Mouse (Mus musculus) midbrain, embryonic 14.5 days (tissue): Measurements from ENCODE around the gene Flrt1. TPM values are rescaled to one million over a fixed set of nuclear protein-coding genes. Genes with fewer than 3 reads are reported as not detected.

Experiments
- ATAC-seq: fragments of 200-750 bp; cut with Nextera tagmentation; 2 replicates; pipeline ENCODE4 v1.8.0; 2017; ENCODE audit warnings: moderate number of reproducible peaks, moderate library complexity; ENCODE audit not compliant: low FRiP score, low TSS enrichment
- DNase-seq: peaks from one replicate; pipeline ENCODE4 v3.0.0-alpha.2; 2015
- H3K27ac ChIP-seq: fragments of 300-500 bp; sonication (generic); replicated peaks from 2 replicates; pipeline ENCODE4 v1.5.1; 2014; ENCODE audit warnings: mild to moderate bottlenecking, low read depth, low read length, moderate library complexity
- H3K27me3 ChIP-seq: fragments of 300-500 bp; sonication (generic); 2 replicates; pipeline ENCODE4 v1.6.1; 2014; ENCODE audit warnings: low read length, control low read depth, mixed read lengths; ENCODE audit not compliant: control insufficient read depth, insufficient read depth
- H3K36me3 ChIP-seq: fragments of 300-500 bp; sonication (generic); 2 replicates; pipeline ENCODE4 v1.6.1; 2014; ENCODE audit warnings: low read length, control low read depth; ENCODE audit not compliant: control insufficient read depth, insufficient read depth
- H3K4me1 ChIP-seq: fragments of 300-500 bp; sonication (generic); 2 replicates; pipeline ENCODE4 v1.6.1; 2014; ENCODE audit warnings: mild to moderate bottlenecking, antibody characterized with exemption, low read length, control low read depth; ENCODE audit not compliant: control insufficient read depth, insufficient read depth
- H3K4me2 ChIP-seq: fragments of 300-500 bp; sonication (generic); 2 replicates; pipeline ENCODE4 v1.6.1; 2014; ENCODE audit warnings: mild to moderate bottlenecking, low read length, moderate library complexity
- H3K4me3 ChIP-seq: fragments of 300-500 bp; sonication (generic); replicated peaks from 2 replicates; pipeline ENCODE4 v1.5.1; 2014; ENCODE audit warnings: low read depth, low read length
- H3K9ac ChIP-seq: fragments of 300-500 bp; sonication (generic); replicated peaks from 2 replicates; pipeline ENCODE4 v1.6.1; 2014; ENCODE audit warnings: mild to moderate bottlenecking, low read length, moderate library complexity
- H3K9me3 ChIP-seq: fragments of 300-500 bp; sonication (generic); 2 replicates; pipeline ENCODE4 v1.6.1; 2016; ENCODE audit warnings: low read length, control low read depth, mixed read lengths; ENCODE audit not compliant: control insufficient read depth
- WGBS: fragments of 180-500 bp; shearing (Covaris S2); extraction: QIAGEN DNeasy Blood & Tissue Kit; methylation state at CpG from one replicate; pipeline ENCODE4 v1.1.7; 2014; 5-methylcytosine and 5-hydroxymethylcytosine counted together
- polyA plus RNA-seq: library from polyadenylated mRNA; unstranded; fragments of >200 nt; fragmentation: Nextera tagmentation; extraction: Ambion mirVana; gene quantifications from 2 replicates; pipeline ENCODE4 v1.2.1, GENCODE M21; 2014

The Flrt1 gene
- polyA plus RNA-seq, 1 experiment from 2014 or later, result 10.2 TPM

- Histone ChIP-seq H3K36me3 (no peaks in the 10 kb centered on the region), H3K4me2 (no peak overlapping the region), H3K4me3 (no peak overlapping the region), H3K4me1 (peaks cover 58% of the 10 kb centered on the region), H3K9me3 (no peaks in the 10 kb centered on the region), H3K27me3 (no peaks in the 10 kb centered on the region), H3K9ac (0 out of 2 replicates have a peak overlapping the region, but pooled peaks have one; percentile 12), H3K27ac (no peak overlapping the region)
- ATAC-seq (no peak), DNase-seq (no peak)
- 72% methylated on average over 13 of the region's 13 CpGs for WGBS
Observed at GRCm38 (mm10) chr19:7146376-7146775, 40.8 kb upstream of the Flrt1 start.

DNA sequence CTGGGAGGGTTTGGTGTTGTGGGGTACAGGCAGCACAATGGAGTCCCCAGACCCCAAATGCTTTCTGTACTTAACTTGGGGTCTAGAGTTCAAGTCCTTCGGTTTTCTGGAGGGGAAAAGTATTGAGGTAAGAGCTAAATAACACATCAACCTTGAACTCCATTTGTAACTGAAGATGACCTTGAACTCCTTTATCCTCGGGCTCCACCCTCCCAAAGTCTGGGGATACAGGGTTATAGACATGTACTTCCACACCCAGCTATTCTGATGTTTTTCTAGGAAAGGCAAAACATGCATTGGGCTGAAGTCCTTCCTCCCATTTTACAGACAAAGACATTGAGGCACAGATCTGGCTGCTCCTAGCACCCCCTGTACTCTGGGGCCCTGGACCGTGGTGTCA is 38.9 kb upstream of the Flrt1 start:
- Histone ChIP-seq H3K4me1 (peaks cover 60% of the 10 kb centered on the region), H3K9ac (no peak overlapping the region), H3K27me3 (no peaks in the 10 kb centered on the region), H3K27ac (no peak overlapping the region), H3K4me2 (peak overlapping the region; percentile 47; the same call in 1 of the 2 replicates), H3K36me3 (no peaks in the 10 kb centered on the region), H3K4me3 (no peak overlapping the region), H3K9me3 (no peaks in the 10 kb centered on the region)
- ATAC-seq (no peak), DNase-seq (no peak)
- WGBS, result 69% methylated on average over 3 of the region's 3 CpGs

- H3K4me1 ChIP-seq, result peaks cover 60% of the 10 kb centered on the region
- no peaks in the 10 kb centered on the region for H3K27me3 ChIP-seq
- H3K27ac ChIP-seq, result no peak overlapping the region; the same call in 1 of the 2 replicates
- H3K9me3 ChIP-seq, result no peaks in the 10 kb centered on the region
- peak overlapping the region; percentile 47 for H3K4me2 ChIP-seq
- ATAC-seq (peak; percentile 44; the same call in 1 of the 2 replicates), DNase-seq (peak; percentile 78)
- WGBS, result under 1% methylated on average over 20 of the region's 20 CpGs
- H3K9ac ChIP-seq, result peak overlapping the region; percentile 44
- H3K36me3 ChIP-seq, result no peaks in the 10 kb centered on the region
- H3K4me3 ChIP-seq, result peak overlapping the region; percentile 18; the same call in 1 of the 2 replicates
Observed at GRCm38 (mm10) chr19:7143854-7144253, 38.3 kb upstream of the Flrt1 start.

DNA sequence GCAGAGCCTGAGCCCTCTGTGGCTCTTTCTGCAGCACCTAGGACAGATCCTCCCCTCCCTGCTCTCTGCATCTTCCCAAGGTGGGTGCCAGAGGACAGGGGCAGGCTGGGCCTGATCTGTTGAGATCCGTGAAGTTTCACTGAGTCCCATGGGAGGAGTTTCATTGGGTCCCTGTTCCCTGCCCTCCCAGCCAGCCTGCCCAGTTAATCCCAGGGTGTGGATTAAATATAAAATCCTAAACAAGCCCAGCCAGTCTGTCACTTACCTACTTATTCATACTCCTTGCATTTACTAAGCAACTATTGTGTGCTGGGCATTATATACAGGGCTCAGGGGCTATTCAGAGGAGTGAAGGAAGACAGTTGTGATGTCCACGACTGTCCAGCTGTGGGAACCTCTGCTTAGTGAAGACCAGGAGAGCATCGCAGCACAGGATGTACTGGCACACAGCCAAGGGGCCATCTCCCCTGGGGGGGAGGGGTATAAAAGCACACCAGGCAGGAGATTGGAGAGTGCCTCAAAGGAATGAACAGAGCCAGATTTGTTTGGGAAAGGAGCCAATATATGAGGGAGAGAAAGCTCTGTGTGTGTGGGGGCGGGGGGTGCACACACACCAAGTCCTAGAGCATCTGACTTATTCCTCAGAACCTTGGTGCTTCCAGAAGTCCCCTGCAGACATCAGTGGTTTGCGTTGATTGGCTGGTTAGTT is 36.8 kb upstream of the Flrt1 start:
- Histone ChIP-seq H3K4me3 (no peak overlapping the region), H3K27me3 (no peaks in the 10 kb centered on the region), H3K4me1 (peaks cover 66% of the 10 kb centered on the region), H3K4me2 (no peak overlapping the region), H3K9me3 (no peaks in the 10 kb centered on the region), H3K9ac (no peak overlapping the region), H3K36me3 (no peaks in the 10 kb centered on the region), H3K27ac (peak overlapping the region; percentile 80; the same call in 1 of the 2 replicates)
- peak; percentile 66 for DNase-seq
- no peak for ATAC-seq
- WGBS, result 42% methylated on average over 5 of the region's 5 CpGs

GRCm38 (mm10) chr19:7140856-7141421 is 35.4 kb upstream of the Flrt1 start:
- H3K9ac ChIP-seq, result peak overlapping the region; percentile 42; the same call in 1 of the 2 replicates
- H3K4me2 ChIP-seq, result 0 out of 2 replicates have a peak overlapping the region, but pooled peaks have one; percentile 15
- no peaks in the 10 kb centered on the region for H3K36me3 ChIP-seq
- no peak overlapping the region for H3K4me3 ChIP-seq
- peak overlapping the region; percentile 80 for H3K27ac ChIP-seq
- DNase-seq (peak; percentile 67), ATAC-seq (peak; percentile 54; the same call in 1 of the 2 replicates)
- H3K9me3 ChIP-seq, result no peaks in the 10 kb centered on the region
- H3K27me3 ChIP-seq, result no peaks in the 10 kb centered on the region
- H3K4me1 ChIP-seq, result peaks cover 76% of the 10 kb centered on the region
- 13% methylated on average over 12 of the region's 12 CpGs for WGBS

GRCm38 (mm10) chr19:7140373-7140772 is 34.8 kb upstream of the Flrt1 start:
- peak overlapping the region; percentile 2; the same call in 1 of the 2 replicates for H3K9ac ChIP-seq
- peaks cover 81% of the 10 kb centered on the region for H3K4me1 ChIP-seq
- ATAC-seq, result no peak
- no peaks in the 10 kb centered on the region for H3K9me3 ChIP-seq
- H3K4me2 ChIP-seq, result no peak overlapping the region
- H3K36me3 ChIP-seq, result no peaks in the 10 kb centered on the region
- 18% methylated on average over 6 of the region's 6 CpGs for WGBS
- peak; percentile 69 for DNase-seq
- no peak overlapping the region for H3K4me3 ChIP-seq
- H3K27me3 ChIP-seq, result no peaks in the 10 kb centered on the region
- H3K27ac ChIP-seq, result peak overlapping the region; percentile 80

- ATAC-seq (no peak), DNase-seq (no peak)
- Histone ChIP-seq H3K36me3 (no peaks in the 10 kb centered on the region), H3K9ac (no peak overlapping the region), H3K9me3 (no peaks in the 10 kb centered on the region), H3K4me3 (no peak overlapping the region), H3K4me1 (peaks cover 92% of the 10 kb centered on the region), H3K27me3 (no peaks in the 10 kb centered on the region), H3K27ac (peak overlapping the region; percentile 27), H3K4me2 (no peak overlapping the region)
- WGBS, result 63% methylated on average over 4 of the region's 4 CpGs
Observed at GRCm38 (mm10) chr19:7139321-7139720, 33.8 kb upstream of the Flrt1 start.

GRCm38 (mm10) chr19:7138327-7138726 is 32.8 kb upstream of the Flrt1 start:
- no peak overlapping the region for H3K27ac ChIP-seq
- DNase-seq (no peak), ATAC-seq (no peak)
- no peaks in the 10 kb centered on the region for H3K27me3 ChIP-seq
- H3K9ac ChIP-seq, result no peak overlapping the region
- no peaks in the 10 kb centered on the region for H3K9me3 ChIP-seq
- H3K4me1 ChIP-seq, result peaks cover 93% of the 10 kb centered on the region
- WGBS, result 53% methylated on average over 14 of the region's 14 CpGs
- H3K4me2 ChIP-seq, result no peak overlapping the region
- no peak overlapping the region for H3K4me3 ChIP-seq
- H3K36me3 ChIP-seq, result no peaks in the 10 kb centered on the region
